Mouse (Mus musculus) granulocyte monocyte progenitor cell, adult 5-6 weeks (primary cell): Measurements from ENCODE around the gene Olfr873. TPM values are rescaled to one million over a fixed set of nuclear protein-coding genes. Genes with fewer than 3 reads are reported as not detected.
"Not testable (repeated sequence)": the region's sequence is repeated elsewhere in the genome, so short reads cannot be mapped to it uniquely, and the experiment has no call there.

Experiments used
- ATAC-seq: replicated peaks from 2 replicates; pipeline ENCODE4 v1.8.0; 2016; ENCODE audit warnings: mild to moderate bottlenecking, moderate TSS enrichment, inconsistent platforms; ENCODE audit not compliant: poor library complexity, severe bottlenecking
- total RNA-seq, 2 experiments: library from RNA; stranded (forward) in 1 of 2; stranded (reverse) in 1 of 2; fragments of 200-712, 200-1000 nt in 1 of 2; fragments of >200 nt in 1 of 2; fragmentation: Nextera tagmentation in 1 of 2; gene quantifications; 2 replicates each; pipeline ENCODE4 v1.2.3; 2014 to 2017

The Olfr873 gene
- total RNA-seq (2014; fragmentation: Nextera tagmentation), result not detected in 2 replicates
- not detected in 2 replicates for total RNA-seq (2017)

GRCm38 (mm10) chr9:20298232-20298631 lies at the start of gene Olfr873:
Gene Olfr873, plus strand, starts transcription at chr9:20298532.
- no peak for ATAC-seq

GRCm38 (mm10) chr9:20282051-20282450 lies 16.3 kb upstream of the Olfr873 start, which contains the start of gene Olfr39:
Gene Olfr39, plus strand, starts transcription at chr9:20282351.
- no peak for ATAC-seq

- ATAC-seq, result not testable (repeated sequence)
These were observed 2.8 kb upstream of the Olfr873 start for GRCm38 (mm10) chr9:20295562-20295961.

- ATAC-seq, result no peak
These were observed 37.7 kb downstream of the Olfr873 start, which contains the start of gene Olfr18 for GRCm38 (mm10) chr9:20335994-20336393. Gene Olfr18, minus strand, starts transcription at chr9:20336094.

GRCm38 (mm10) chr9:20348501-20348900 lies 50.2 kb downstream of the Olfr873 start:
- no peak for ATAC-seq

Other genes starting within 250 kb of the Olfr873 start
- gene Olfr867, start 241.0 kb upstream of the Olfr873 start, total RNA-seq (2014; fragmentation: Nextera tagmentation), result not detected in 2 replicates
- not detected in 2 replicates for gene Olfr867, start 241.0 kb upstream of the Olfr873 start, total RNA-seq (2017)
- not detected in 2 replicates for gene Olfr868, start 199.9 kb upstream of the Olfr873 start, total RNA-seq (2014; fragmentation: Nextera tagmentation)
- not detected in 2 replicates for gene Olfr868, start 199.9 kb upstream of the Olfr873 start, total RNA-seq (2017)
- gene Olfr869, start 169.5 kb upstream of the Olfr873 start, total RNA-seq (2014; fragmentation: Nextera tagmentation), result not detected in 2 replicates
- not detected in 2 replicates for gene Olfr869, start 169.5 kb upstream of the Olfr873 start, total RNA-seq (2017)
- gene Olfr870, start 124.5 kb upstream of the Olfr873 start, total RNA-seq (2014; fragmentation: Nextera tagmentation), result not detected in 2 replicates
- not detected in 2 replicates for gene Olfr870, start 124.5 kb upstream of the Olfr873 start, total RNA-seq (2017)
- not detected in 2 replicates for gene Olfr871, start 86.3 kb upstream of the Olfr873 start, total RNA-seq (2014; fragmentation: Nextera tagmentation)
- not detected in 2 replicates for gene Olfr871, start 86.3 kb upstream of the Olfr873 start, total RNA-seq (2017)
- not detected in 2 replicates for gene Olfr872, start 61.4 kb upstream of the Olfr873 start, total RNA-seq (2014; fragmentation: Nextera tagmentation)
- not detected in 2 replicates for gene Olfr872, start 61.4 kb upstream of the Olfr873 start, total RNA-seq (2017)
- not detected in 2 replicates for gene Olfr39, start 16.2 kb upstream of the Olfr873 start, total RNA-seq (2014; fragmentation: Nextera tagmentation)
- not detected in 2 replicates for gene Olfr39, start 16.2 kb upstream of the Olfr873 start, total RNA-seq (2017)
- not detected in 2 replicates for gene Olfr18, start 37.6 kb downstream of the Olfr873 start, total RNA-seq (2014; fragmentation: Nextera tagmentation)
- gene Olfr18, start 37.6 kb downstream of the Olfr873 start, total RNA-seq (2017), result not detected in 2 replicates
- gene Zfp560, start 86.6 kb downstream of the Olfr873 start, total RNA-seq (2014; fragmentation: Nextera tagmentation), result 20.4 and 25.0 TPM in 2 replicates
- 5.6 and 8.1 TPM in 2 replicates for gene Zfp560, start 86.6 kb downstream of the Olfr873 start, total RNA-seq (2017)
- 19.6 and 28.9 TPM in 2 replicates for gene Zfp26, start 161.6 kb downstream of the Olfr873 start, total RNA-seq (2014; fragmentation: Nextera tagmentation)
- gene Zfp26, start 161.6 kb downstream of the Olfr873 start, total RNA-seq (2017), result 21.0 and 29.0 TPM in 2 replicates
- gene Zfp426, start 194.2 kb downstream of the Olfr873 start, total RNA-seq (2014; fragmentation: Nextera tagmentation), result 18.3 and 22.9 TPM in 2 replicates
- gene Zfp426, start 194.2 kb downstream of the Olfr873 start, total RNA-seq (2017), result 22.1 and 22.6 TPM in 2 replicates
- gene Zfp266, start 222.9 kb downstream of the Olfr873 start, total RNA-seq (2014; fragmentation: Nextera tagmentation), result 40.0 and 43.5 TPM in 2 replicates
- 33.1 and 38.8 TPM in 2 replicates for gene Zfp266, start 222.9 kb downstream of the Olfr873 start, total RNA-seq (2017)